Mouse (Mus musculus): ENCODE measurements around the gene Ufc1. TPM values are rescaled to one million over a fixed set of nuclear protein-coding genes. Genes with fewer than 3 reads are reported as not detected.
A peak's percentile ranks its signal among the peaks of the same experiment; 100 is the strongest.
"Not testable (repeated sequence)": the region's sequence is repeated elsewhere in the genome, so short reads cannot be mapped to it uniquely, and the experiment has no call there.

Gene Ufc1
- polyA plus RNA-seq, 1 experiment from 2014 or later = 92.0 TPM

DNA sequence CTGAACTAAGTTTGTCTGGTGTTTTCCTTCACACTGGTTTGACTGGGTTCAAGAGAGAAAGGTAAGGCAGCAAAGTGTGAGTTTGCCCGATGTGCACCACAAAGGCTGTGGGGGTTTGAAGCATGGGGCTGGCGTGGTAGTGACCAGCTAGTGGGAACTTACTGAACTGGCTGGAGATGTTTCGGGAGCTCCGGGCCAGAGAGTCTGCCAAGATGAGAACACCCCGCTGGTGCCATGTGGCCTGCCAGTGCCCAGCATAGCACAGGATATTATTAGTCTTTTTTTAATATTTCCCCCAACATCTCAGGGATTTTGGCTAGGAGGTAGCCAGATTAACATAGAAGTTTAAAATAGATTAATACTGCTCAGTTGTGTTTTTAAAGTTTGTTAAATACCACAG lies 25.3 kb upstream of the Ufc1 start:
- Histone ChIP-seq H3K9me3 (no peaks in the 10 kb centered on the region), H3K27ac (no peak overlapping the region), H3K4me1 (peaks cover 3% of the 10 kb centered on the region), H3K4me3 (peak overlapping the region; percentile 33), H3K27me3 (ENCODE audit: insufficient read depth, poor library complexity, severe bottlenecking) (no peaks in the 10 kb centered on the region), H3K36me3 (peaks cover 4% of the 10 kb centered on the region; the same call in 1 of the 2 replicates)
- 12% methylated on average over 5 of the region's 5 CpGs for WGBS
- DNase-seq (ENCODE audit: low spot score) = no peak

DNA sequence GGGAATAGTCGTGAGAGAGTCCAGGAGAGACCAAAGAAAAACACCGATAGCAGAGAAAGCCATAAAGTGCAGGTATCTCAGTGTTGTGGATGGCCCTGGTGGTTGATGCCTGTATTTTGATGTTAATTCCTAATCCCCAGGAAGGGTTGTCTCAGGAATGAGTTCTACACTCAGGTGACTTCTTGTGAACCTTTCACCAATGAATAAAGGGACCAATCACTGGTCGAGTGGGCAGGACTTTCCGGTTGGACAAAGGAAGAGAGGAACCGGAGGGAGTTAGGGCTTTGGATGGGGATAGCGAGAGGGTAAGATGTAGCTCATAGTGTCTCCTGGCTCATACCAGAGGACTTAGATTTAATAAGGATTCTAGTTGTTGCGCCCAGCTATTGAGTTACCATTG lies 24.9 kb upstream of the Ufc1 start:
- H3K27ac ChIP-seq = no peak overlapping the region
- H3K4me1 ChIP-seq = peaks cover 3% of the 10 kb centered on the region
- no peak for DNase-seq (ENCODE audit: low spot score)
- H3K27me3 ChIP-seq (ENCODE audit: insufficient read depth, poor library complexity, severe bottlenecking) = no peaks in the 10 kb centered on the region
- 14% methylated on average over 7 of the region's 7 CpGs for WGBS
- H3K4me3 ChIP-seq = peak overlapping the region; percentile 33
- peaks cover under 1% of the 10 kb centered on the region; the same call in 1 of the 2 replicates for H3K36me3 ChIP-seq
- no peaks in the 10 kb centered on the region for H3K9me3 ChIP-seq

DNA sequence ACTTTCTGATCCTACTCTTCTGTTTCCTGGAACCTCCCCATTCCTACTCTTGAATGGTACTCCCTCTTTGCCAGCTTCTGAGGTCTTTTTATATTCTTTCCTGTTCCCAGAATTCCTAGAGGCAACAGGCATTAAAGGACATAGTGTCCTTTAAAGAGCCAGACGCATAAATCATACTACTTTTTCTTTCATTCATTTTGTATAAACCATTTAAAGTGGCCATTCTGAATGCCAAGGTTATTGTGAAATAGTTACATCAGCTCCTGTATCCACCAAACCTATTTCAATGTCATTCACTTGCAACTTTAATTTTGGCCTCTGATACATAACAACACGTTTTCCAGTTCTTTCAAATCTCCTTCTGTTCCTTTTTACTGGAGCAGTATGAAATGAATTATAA lies 14.5 kb upstream of the Ufc1 start:
- no peak overlapping the region for H3K4me3 ChIP-seq
- no peak for DNase-seq (ENCODE audit: low spot score)
- no peaks in the 10 kb centered on the region for H3K27me3 ChIP-seq (ENCODE audit: insufficient read depth, poor library complexity, severe bottlenecking)
- 0 out of 2 replicates have a peak, but pooled peaks cover 4% of the 10 kb centered on the region for H3K4me1 ChIP-seq
- H3K27ac ChIP-seq = no peak overlapping the region
- no peaks in the 10 kb centered on the region for H3K9me3 ChIP-seq
- 70% methylated on average over 2 of the region's 2 CpGs for WGBS
- H3K36me3 ChIP-seq = no peaks in the 10 kb centered on the region

DNA sequence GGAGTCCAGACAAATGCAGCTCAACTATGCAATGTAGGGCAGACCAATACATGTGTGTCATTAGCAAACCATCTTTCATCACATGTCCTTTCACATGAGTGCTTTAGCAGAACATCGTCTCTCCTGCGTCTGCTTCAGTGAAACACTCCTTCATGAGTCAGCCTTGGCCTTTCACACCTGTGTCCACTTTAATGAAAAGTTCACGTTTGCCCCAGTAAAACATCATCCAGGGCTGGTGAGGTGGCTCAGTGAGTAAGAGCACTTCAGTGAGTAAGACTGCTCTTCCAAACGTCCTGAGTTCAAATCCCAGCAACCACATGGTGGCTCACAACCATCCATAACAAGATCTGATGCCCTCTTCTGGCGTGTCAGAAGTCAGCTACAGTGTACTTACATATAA lies 11.3 kb upstream of the Ufc1 start:
- WGBS = 75% methylated on average over 5 of the region's 5 CpGs
- H3K9me3 ChIP-seq; H3K27me3 ChIP-seq (ENCODE audit: insufficient read depth, poor library complexity, severe bottlenecking); DNase-seq (ENCODE audit: low spot score); H3K36me3 ChIP-seq; H3K4me1 ChIP-seq; H3K27ac ChIP-seq; H3K4me3 ChIP-seq: not testable (repeated sequence)

DNA sequence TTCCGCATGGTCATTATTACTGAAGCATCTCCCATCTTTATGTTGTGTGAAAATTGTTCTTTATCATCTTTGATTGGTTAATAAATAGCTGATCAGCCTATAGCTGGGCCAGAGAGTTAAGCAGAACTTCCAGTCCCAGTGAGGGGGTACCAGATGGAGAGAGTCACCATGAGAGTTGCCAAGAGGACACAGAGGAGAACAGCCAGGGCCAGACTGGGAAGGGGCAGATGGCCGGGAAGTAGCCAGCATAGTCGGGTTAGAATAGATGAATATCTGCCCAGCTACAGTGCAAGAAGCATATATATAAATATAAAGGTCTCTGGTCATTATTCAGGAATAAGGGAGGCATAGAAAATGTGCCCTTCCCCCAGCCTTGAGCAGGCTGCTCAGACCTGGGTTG lies 3.4 kb upstream of the Ufc1 start:
- H3K9me3 ChIP-seq = no peaks in the 10 kb centered on the region
- H3K4me1 ChIP-seq = peaks cover 7% of the 10 kb centered on the region; the same call in 1 of the 2 replicates
- H3K27ac ChIP-seq = no peak overlapping the region
- peaks cover 18% of the 10 kb centered on the region for H3K27me3 ChIP-seq (ENCODE audit: insufficient read depth, poor library complexity, severe bottlenecking)
- WGBS = 56% methylated on average over 3 of the region's 3 CpGs
- no peaks in the 10 kb centered on the region for H3K36me3 ChIP-seq
- no peak for DNase-seq (ENCODE audit: low spot score)
- no peak overlapping the region for H3K4me3 ChIP-seq

DNA sequence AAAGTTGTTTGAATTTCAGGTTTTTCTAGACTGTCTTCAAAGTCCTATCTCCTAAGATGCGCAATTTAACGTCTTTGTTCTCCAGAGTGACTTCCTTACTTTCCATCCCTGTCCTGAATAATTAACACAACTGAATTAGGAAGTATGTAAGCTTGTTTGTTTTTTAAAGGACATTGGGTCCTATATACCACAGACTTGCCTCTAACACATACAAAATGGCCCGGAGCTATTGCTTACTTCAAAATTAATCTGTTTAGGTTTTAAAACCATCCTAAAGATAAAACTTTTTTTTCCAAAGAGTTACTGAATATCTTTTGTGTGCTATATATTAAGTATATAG lies 209 bp upstream of the Ufc1 start:
- no peaks in the 10 kb centered on the region for H3K9me3 ChIP-seq
- peaks cover 18% of the 10 kb centered on the region for H3K27me3 ChIP-seq (ENCODE audit: insufficient read depth, poor library complexity, severe bottlenecking)
- no peak for DNase-seq (ENCODE audit: low spot score)
- peak overlapping the region; percentile 99 for H3K27ac ChIP-seq
- peaks cover 8% of the 10 kb centered on the region; the same call in 1 of the 2 replicates for H3K4me1 ChIP-seq
- H3K4me3 ChIP-seq = peak overlapping the region; percentile 76
- H3K36me3 ChIP-seq = peaks cover 14% of the 10 kb centered on the region
- WGBS = 14% methylated on average over 3 of the region's 3 CpGs

DNA sequence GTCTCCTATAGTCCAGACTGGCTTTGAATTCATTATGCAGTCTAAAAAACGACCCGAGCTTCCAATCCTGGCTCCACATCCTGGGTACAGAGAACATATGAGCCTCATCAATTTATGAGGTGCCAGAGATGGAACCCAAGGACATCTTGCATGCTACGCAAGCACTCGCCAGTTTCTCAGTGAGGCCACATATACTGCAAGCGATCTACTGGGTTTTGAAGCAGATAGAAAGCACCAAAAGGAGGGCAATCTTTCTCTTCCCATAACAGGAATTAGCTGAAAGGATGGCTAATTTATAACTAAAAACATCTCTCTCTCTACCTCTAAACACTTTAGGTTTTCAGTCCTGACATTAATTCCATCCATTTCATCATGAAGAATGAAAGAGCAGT lies 922 bp downstream of the Ufc1 start:
- Histone ChIP-seq H3K27me3 (ENCODE audit: insufficient read depth, poor library complexity, severe bottlenecking) (peaks cover 18% of the 10 kb centered on the region), H3K36me3 (peaks cover 25% of the 10 kb centered on the region), H3K4me3 (peak overlapping the region; percentile 76), H3K9me3 (no peaks in the 10 kb centered on the region), H3K4me1 (peaks cover 8% of the 10 kb centered on the region; the same call in 1 of the 2 replicates), H3K27ac (peak overlapping the region; percentile 99)
- no peak for DNase-seq (ENCODE audit: low spot score)
- WGBS = 47% methylated on average over 5 of the region's 5 CpGs

DNA sequence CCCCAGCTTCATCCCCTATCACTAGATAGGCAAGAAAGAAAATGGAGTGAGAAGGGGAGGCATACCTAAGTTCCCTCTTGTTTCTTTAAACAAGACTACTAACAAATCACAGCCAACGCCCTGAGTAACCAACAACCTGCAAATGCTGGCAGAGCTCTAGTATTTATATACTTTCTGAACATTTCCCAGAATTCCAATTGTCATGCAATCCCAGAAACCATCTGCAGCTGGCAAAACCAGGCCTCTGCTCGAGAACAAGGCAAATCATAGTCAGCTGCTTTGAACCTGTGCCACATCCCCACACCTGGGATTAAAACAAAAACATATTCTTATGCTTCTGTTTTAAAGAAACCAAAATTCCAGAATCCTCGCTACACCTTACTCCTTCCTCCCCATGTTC lies 1.5 kb downstream of the Ufc1 start:
- WGBS = 86% methylated on average over 3 of the region's 3 CpGs
- Histone ChIP-seq H3K27me3 (ENCODE audit: insufficient read depth, poor library complexity, severe bottlenecking) (peaks cover 13% of the 10 kb centered on the region), H3K27ac (0 out of 2 replicates have a peak overlapping the region, but pooled peaks have one; percentile 99), H3K9me3 (no peaks in the 10 kb centered on the region), H3K4me3 (peak overlapping the region; percentile 76), H3K4me1 (peaks cover 8% of the 10 kb centered on the region; the same call in 1 of the 2 replicates), H3K36me3 (peaks cover 31% of the 10 kb centered on the region)
- DNase-seq (ENCODE audit: low spot score) = no peak

DNA sequence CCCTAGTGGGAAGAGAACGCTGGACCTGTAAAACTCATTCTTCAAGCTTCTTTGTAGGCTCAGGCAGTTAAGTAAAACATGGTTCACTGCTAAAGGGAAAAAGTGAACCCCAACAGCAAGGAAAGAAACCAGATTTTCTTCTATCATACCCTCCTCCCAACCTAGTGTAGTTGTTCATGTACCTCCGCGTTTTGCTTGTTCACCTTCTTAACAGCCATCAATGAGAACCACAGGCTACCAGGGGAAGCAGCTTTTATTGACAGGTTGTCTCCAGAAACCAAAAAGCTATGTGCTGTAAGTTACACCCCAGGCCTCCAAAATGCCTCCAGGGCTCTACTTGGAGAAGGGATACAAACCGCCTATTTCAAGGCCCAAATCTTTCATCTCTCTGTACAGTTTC lies 6.5 kb downstream of the Ufc1 start:
- peaks cover 65% of the 10 kb centered on the region for H3K36me3 ChIP-seq
- H3K4me1 ChIP-seq = peaks cover 27% of the 10 kb centered on the region
- H3K27me3 ChIP-seq (ENCODE audit: insufficient read depth, poor library complexity, severe bottlenecking) = no peaks in the 10 kb centered on the region
- H3K9me3 ChIP-seq = no peaks in the 10 kb centered on the region
- DNase-seq (ENCODE audit: low spot score) = no peak
- H3K4me3 ChIP-seq = peak overlapping the region; percentile 86
- H3K27ac ChIP-seq = peak overlapping the region; percentile 97
- 69% methylated on average over 4 of the region's 4 CpGs for whole genome bisulfite sequencing

DNA sequence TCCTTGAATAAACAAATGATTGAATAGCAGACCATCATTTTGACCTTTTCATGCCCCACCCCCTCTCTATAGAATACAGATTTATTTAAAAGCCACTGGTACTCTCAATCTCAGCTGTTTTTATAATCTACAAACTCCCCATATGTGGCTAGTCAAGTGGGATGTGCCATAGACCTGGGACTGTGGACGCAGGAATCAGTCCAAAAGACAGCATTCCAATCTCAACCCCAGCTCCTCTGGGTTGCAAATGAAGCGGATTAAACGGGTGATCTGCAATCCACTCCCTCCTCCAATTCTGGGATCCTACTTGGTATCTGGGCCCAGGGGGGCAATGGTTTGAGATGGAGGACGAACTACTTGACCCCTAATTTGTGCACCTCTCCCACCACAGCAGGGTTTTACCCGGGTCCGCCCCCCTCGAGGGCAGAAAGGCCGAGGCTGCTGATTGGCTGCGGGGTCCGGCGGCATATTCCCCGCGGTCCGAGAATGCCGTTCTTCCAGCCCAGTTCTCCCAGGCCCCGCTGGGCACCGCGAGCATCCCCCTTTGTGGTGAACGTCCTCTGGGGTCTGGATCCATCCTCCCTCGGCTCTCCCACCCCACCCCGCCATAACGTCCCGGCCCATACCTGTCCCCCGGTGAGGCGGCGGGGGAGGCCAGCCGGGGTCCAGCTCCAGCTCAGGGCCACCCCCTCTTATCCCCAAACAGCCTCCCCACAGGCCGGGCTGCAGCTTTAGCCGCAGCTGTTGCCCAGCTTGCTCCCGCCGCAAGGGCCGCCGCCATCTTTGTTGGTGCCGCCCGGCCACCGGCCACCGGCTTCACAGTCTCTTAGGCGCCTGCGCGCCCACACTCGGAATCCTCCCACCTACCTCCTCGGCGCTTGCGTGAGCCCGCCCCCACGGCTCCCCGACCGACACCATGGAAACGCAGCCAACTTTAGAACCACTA lies 7.4 kb downstream of the Ufc1 start, which contains the start of gene Usp21:
Gene Usp21, minus strand, starts transcription at position 856 of the 946 bp plus-strand sequence.
- Histone ChIP-seq H3K27me3 (ENCODE audit: insufficient read depth, poor library complexity, severe bottlenecking) (no peaks in the 10 kb centered on the region), H3K27ac (peak within 1 kb of the TSS; percentile 97), H3K4me1 (peaks cover 28% of the 10 kb centered on the region), H3K4me3 (peak within 1 kb of the TSS; percentile 86), H3K36me3 (peaks cover 69% of the 10 kb centered on the region), H3K9me3 (no peaks in the 10 kb centered on the region)
- WGBS = 1% methylated on average over 49 of the region's 49 CpGs
- peak; percentile 97 for DNase-seq (ENCODE audit: low spot score)

DNA sequence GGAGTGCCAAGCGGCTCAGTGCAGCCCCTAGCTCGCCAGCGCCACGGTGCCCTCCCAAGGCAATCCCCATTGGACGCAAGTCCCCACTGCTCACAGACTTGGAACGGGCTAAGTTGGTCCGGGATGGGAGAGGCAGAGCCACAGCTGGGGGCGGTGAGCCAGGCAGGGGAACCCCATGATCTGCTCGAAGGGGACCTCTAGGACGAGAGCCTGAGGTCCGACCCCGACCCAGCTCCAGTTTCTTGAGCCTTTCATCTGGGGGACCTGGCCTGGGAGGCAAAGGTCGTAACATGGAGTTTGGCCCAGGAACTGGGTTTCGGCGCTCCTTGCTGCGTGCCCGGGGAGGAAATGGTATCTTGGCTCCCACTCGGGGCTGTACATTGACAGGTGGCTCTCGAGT lies 8.3 kb downstream of the Ufc1 start:
- Histone ChIP-seq H3K4me1 (peaks cover 36% of the 10 kb centered on the region), H3K4me3 (peak overlapping the region; percentile 86; the same call in 1 of the 2 replicates), H3K27ac (peak overlapping the region; percentile 18; the same call in 1 of the 2 replicates), H3K9me3 (no peaks in the 10 kb centered on the region), H3K36me3 (peaks cover 72% of the 10 kb centered on the region), H3K27me3 (ENCODE audit: insufficient read depth, poor library complexity, severe bottlenecking) (no peaks in the 10 kb centered on the region)
- DNase-seq (ENCODE audit: low spot score) = no peak
- WGBS = 87% methylated on average over 19 of the region's 19 CpGs

DNA sequence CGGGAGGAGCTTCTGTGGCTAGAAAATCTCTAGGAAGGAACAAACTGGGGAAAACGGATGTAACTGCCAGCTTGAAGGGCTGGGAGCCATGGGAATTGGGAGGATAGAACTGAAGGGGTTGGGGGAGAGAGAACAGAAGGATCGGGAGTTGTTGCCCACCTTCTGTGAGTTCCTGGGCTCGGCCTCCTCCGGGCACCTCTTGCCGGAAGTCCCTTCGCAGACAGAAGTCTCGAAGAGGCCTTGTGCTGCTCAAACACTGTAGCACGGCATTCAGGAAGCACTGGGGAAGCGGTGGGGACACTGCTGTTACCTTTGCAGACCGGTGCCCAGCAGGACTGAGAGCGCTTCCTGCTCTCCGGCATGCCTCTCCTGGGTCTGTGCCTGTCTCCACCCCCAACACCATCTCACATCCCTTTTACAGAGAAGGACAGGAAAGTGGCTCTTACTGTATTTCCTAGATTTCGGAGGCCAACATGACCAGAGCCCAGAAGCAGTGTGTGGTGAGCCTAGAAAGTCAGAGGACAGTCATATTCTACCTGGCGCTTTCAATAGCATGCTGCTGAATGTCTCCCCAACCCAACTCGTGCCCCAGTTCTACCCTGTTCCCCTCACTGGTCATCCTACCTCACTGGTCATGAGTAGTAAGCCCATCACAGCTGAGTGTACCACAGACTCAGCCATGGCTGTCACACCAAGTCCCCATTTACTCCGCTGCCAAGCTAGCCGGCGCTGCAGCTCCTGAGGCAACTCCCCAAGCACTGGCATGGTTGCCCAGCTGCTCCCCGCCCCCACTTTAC lies 9.5 kb downstream of the Ufc1 start:
- Histone ChIP-seq H3K4me1 (peaks cover 39% of the 10 kb centered on the region), H3K27ac (no peak overlapping the region), H3K4me3 (no peak overlapping the region), H3K36me3 (peaks cover 66% of the 10 kb centered on the region), H3K27me3 (ENCODE audit: insufficient read depth, poor library complexity, severe bottlenecking) (no peaks in the 10 kb centered on the region), H3K9me3 (no peaks in the 10 kb centered on the region)
- DNase-seq (ENCODE audit: low spot score) = peak; percentile 72
- WGBS = 79% methylated on average over 20 of the region's 20 CpGs

DNA sequence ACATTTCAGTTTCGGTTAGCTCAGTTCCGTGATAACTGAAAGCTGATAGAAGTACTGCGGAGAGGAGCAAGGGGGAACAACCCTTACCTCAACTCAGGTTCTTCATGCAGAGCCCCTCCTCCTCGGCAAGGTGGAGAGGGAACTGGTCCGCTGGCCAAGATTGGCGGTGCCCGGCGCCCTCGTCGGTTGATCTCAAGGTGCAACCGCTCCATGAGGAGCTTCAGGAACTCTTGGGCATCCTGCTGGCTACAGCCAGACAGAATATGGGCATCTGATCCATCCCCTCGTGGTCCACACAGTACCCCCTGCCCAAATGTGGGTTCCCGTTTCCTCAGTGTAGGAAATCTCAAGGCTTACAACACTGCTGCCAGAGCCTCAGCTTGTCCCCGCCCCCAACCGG lies 10.3 kb downstream of the Ufc1 start:
- no peak overlapping the region for H3K27ac ChIP-seq
- peaks cover 45% of the 10 kb centered on the region for H3K4me1 ChIP-seq
- DNase-seq (ENCODE audit: low spot score) = no peak
- H3K9me3 ChIP-seq = no peaks in the 10 kb centered on the region
- WGBS = 92% methylated on average over 15 of the region's 15 CpGs
- peaks cover 59% of the 10 kb centered on the region for H3K36me3 ChIP-seq
- no peak overlapping the region for H3K4me3 ChIP-seq
- no peaks in the 10 kb centered on the region for H3K27me3 ChIP-seq (ENCODE audit: insufficient read depth, poor library complexity, severe bottlenecking)

Data from heart, embryonic 10.5 days (tissue).